Mouse (Mus musculus): Measurements from ENCODE around the gene Ern2.

The Ern2 gene

GRCm38 (mm10) chr7:122186043-122186442 lies at the start of gene Ern2:
Gene Ern2 (minus strand): TSS chr7:122186207.
- no peak for DNase-seq (ENCODE audit: low spot score)

- no peak for DNase-seq (ENCODE audit: low spot score)
These were observed 44.9 kb upstream of the Ern2 start for GRCm38 (mm10) chr7:122230866-122231265.

- no peak for DNase-seq (ENCODE audit: low spot score)
These were observed 43.9 kb upstream of the Ern2 start for GRCm38 (mm10) chr7:122229916-122230315.

- no peak for DNase-seq (ENCODE audit: low spot score)
These were observed 43.3 kb upstream of the Ern2 start for GRCm38 (mm10) chr7:122229306-122229705.

- DNase-seq (ENCODE audit: low spot score), result no peak
These were observed 40.7 kb upstream of the Ern2 start for GRCm38 (mm10) chr7:122226744-122227143.

- no peak for DNase-seq (ENCODE audit: low spot score)
These were observed 40.2 kb upstream of the Ern2 start for GRCm38 (mm10) chr7:122226020-122226742.

- peak; percentile 69 for DNase-seq (ENCODE audit: low spot score)
These were observed 33.4 kb upstream of the Ern2 start, which contains the start of gene Chp2 for GRCm38 (mm10) chr7:122219315-122219801. Gene Chp2 (plus strand): TSS chr7:122219496.

- no peak for DNase-seq (ENCODE audit: low spot score)
These were observed 22.4 kb upstream of the Ern2 start for GRCm38 (mm10) chr7:122208276-122209021.

GRCm38 (mm10) chr7:122206121-122206520 lies 20.1 kb upstream of the Ern2 start:
- DNase-seq (ENCODE audit: low spot score), result no peak

- DNase-seq (ENCODE audit: low spot score), result no peak
These were observed 17.9 kb upstream of the Ern2 start for GRCm38 (mm10) chr7:122203936-122204335.

GRCm38 (mm10) chr7:122199296-122199695 lies 13.3 kb upstream of the Ern2 start:
- DNase-seq (ENCODE audit: low spot score), result no peak

- no peak for DNase-seq (ENCODE audit: low spot score)
These were observed 11.3 kb upstream of the Ern2 start for GRCm38 (mm10) chr7:122197306-122197705.

- no peak for DNase-seq (ENCODE audit: low spot score)
These were observed 10.8 kb upstream of the Ern2 start for GRCm38 (mm10) chr7:122196771-122197170.

GRCm38 (mm10) chr7:122193919-122194318 lies 7.9 kb upstream of the Ern2 start:
- no peak for DNase-seq (ENCODE audit: low spot score)

GRCm38 (mm10) chr7:122191097-122191496 lies 5.1 kb upstream of the Ern2 start:
- no peak for DNase-seq (ENCODE audit: low spot score)

- DNase-seq (ENCODE audit: low spot score), result peak; percentile 30
These were observed 3.5 kb upstream of the Ern2 start for GRCm38 (mm10) chr7:122189484-122189883.

GRCm38 (mm10) chr7:122184569-122184968 lies 1.4 kb downstream of the Ern2 start:
- no peak for DNase-seq (ENCODE audit: low spot score)

GRCm38 (mm10) chr7:122180720-122181119 lies 5.3 kb downstream of the Ern2 start:
- no peak for DNase-seq (ENCODE audit: low spot score)

- DNase-seq (ENCODE audit: low spot score), result no peak
These were observed 14.4 kb downstream of the Ern2 start for GRCm38 (mm10) chr7:122171613-122172012.

- DNase-seq (ENCODE audit: low spot score), result no peak
These were observed 15.3 kb downstream of the Ern2 start for GRCm38 (mm10) chr7:122170705-122171104.

- no peak for DNase-seq (ENCODE audit: low spot score)
These were observed 18.8 kb downstream of the Ern2 start for GRCm38 (mm10) chr7:122167203-122167602.

- DNase-seq (ENCODE audit: low spot score), result no peak
These were observed 22.2 kb downstream of the Ern2 start for GRCm38 (mm10) chr7:122163766-122164165.

GRCm38 (mm10) chr7:122160037-122160436 lies 26.0 kb downstream of the Ern2 start:
- no peak for DNase-seq (ENCODE audit: low spot score)
